Mouse (Mus musculus): ENCODE measurements around the gene Dhx32. TPM values are rescaled to one million over a fixed set of nuclear protein-coding genes. Genes with fewer than 3 reads are reported as not detected.

The Dhx32 gene
- polyA plus RNA-seq, 1 experiment, result not detected

DNA sequence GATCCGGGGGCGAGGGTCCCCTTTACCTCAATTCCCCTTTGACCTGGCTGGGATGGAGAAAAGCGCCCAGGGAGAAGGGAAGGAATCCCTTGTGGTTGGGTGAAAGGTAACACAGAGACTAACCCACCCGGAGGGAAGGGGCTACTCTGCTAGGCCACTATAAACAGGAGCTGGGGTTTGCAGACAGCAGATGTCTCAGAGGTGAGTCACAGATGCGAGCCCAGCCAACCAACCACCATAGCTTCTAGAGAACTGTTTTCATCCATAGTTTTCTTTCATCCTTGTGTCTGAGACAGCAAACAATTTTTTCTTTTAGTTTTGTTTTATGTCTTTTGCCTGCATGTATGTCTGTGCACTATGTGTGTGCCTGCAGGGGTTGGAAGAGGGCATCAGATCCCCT, 17.4 kb upstream of the Dhx32 start:
- Histone ChIP-seq H3K4me1 (ENCODE audit: control insufficient read depth, insufficient read depth, low read length) (no peaks in the 10 kb centered on the region), H3K27ac (ENCODE audit: insufficient read depth, low read depth, low read length) (no peak overlapping the region), H3K4me3 (ENCODE audit: insufficient read depth, low read depth, low read length) (no peak overlapping the region)
- TF ChIP-seq CTCF (IDR thresholded peaks at IDR 0.05; ENCODE audit: insufficient read depth, low read depth, low read length) (no peak), POLR2A (IDR thresholded peaks at IDR 0.05; ENCODE audit: insufficient read depth, low read depth, low read length) (no peak)
- 86% methylated on average over 5 of the region's 5 CpGs for WGBS

DNA sequence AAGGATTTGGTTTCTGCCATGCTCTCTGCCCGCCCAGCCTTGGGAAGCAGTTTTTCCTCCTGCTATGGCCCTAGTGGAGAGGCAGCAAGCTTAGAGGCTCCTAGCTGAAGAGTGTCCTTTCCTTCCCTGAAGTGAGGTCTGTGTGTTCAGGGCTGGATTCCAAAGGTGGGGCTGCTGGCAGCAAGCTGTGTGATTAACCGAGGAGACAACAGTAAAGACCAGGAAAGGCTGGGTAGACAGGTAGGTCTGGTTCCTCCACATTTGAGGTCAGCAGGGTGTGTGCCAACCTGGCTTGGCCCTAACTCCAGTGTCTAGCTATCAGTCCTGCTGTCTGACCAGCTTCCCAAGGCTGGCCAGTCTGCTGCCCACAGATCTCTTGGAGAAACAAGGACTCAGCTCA, 12.2 kb upstream of the Dhx32 start:
- Histone ChIP-seq H3K4me1 (ENCODE audit: control insufficient read depth, insufficient read depth, low read length) (peaks cover 19% of the 10 kb centered on the region), H3K27ac (ENCODE audit: insufficient read depth, low read depth, low read length) (no peak overlapping the region), H3K4me3 (ENCODE audit: insufficient read depth, low read depth, low read length) (no peak overlapping the region)
- 97% methylated on average over 2 of the region's 2 CpGs for WGBS
- TF ChIP-seq POLR2A (IDR thresholded peaks at IDR 0.05; ENCODE audit: insufficient read depth, low read depth, low read length), result no peak
- no peak for TF ChIP-seq CTCF (IDR thresholded peaks at IDR 0.05; ENCODE audit: insufficient read depth, low read depth, low read length)

DNA sequence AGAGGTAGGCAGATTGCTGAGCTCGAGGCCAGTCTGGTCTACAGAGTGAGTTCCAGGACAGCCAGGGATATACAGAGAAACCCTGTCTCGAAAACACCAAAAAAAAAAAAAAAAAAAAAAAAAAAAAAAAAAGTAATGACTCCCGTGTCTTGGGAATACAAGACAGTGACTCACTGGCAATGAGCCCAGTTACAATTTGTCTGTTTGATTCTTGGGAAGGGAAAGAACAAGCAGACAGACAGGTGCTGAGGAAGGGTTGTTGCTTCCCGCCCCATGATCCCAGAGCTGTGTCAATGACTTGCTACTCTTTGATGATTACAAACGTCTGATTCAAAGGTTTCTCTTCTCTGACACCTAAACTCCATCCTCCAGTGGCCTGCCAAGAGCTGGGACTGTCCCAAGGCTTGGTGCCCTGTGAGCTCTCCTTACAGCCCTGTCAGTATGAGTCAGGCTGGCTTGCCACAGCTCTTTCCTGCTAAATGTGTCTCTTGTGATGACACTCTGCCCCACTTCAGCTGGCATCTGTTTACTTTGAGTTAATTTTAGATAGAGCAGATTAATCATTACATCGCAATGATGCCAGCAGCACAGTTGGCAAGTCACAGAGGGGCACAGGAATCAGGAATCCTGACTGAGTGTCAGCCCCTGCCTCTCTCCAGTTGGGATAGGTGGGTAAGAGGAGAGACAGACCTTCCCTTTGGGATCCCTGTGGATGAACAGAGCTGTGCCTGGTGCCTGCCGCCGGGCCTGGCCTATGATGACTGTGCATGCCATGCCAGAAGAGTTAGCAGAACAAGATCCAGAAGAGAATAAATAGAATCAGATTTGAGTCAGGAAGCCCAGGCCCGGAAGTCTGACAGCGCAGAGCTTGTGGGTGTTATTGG, 11.0 kb upstream of the Dhx32 start:
- H3K4me3 ChIP-seq (ENCODE audit: insufficient read depth, low read depth, low read length), result no peak overlapping the region
- WGBS, result 30% methylated on average over 10 of the region's 10 CpGs
- H3K4me1 ChIP-seq (ENCODE audit: control insufficient read depth, insufficient read depth, low read length), result peaks cover 19% of the 10 kb centered on the region
- TF ChIP-seq POLR2A (IDR thresholded peaks at IDR 0.05; ENCODE audit: insufficient read depth, low read depth, low read length) (no peak), CTCF (IDR thresholded peaks at IDR 0.05; ENCODE audit: insufficient read depth, low read depth, low read length) (no peak)
- peak overlapping the region; percentile 92 for H3K27ac ChIP-seq (ENCODE audit: insufficient read depth, low read depth, low read length)

DNA sequence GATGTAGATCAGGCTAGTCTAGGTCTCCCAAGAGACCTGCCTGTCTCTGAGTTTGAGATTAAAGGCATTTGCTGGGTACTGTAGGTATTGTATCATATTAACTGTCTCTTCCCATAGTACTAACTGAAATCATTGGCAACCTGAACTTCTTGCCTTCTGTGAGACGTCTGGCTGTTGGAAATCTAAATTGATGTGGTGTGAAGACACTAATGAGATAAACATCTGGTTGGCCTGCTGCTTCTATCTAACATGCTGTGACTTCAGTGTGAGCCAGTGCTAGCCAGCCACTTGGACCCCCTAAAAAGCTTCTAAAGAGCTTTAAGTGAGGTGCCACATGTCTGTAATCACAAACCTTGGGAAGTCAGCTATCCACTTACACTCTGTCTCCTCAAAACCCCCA, 10.2 kb upstream of the Dhx32 start:
- Histone ChIP-seq H3K27ac (ENCODE audit: insufficient read depth, low read depth, low read length) (no peak overlapping the region), H3K4me3 (ENCODE audit: insufficient read depth, low read depth, low read length) (no peak overlapping the region), H3K4me1 (ENCODE audit: control insufficient read depth, insufficient read depth, low read length) (peaks cover 19% of the 10 kb centered on the region)
- no peak for TF ChIP-seq CTCF (IDR thresholded peaks at IDR 0.05; ENCODE audit: insufficient read depth, low read depth, low read length)
- no peak for TF ChIP-seq POLR2A (IDR thresholded peaks at IDR 0.05; ENCODE audit: insufficient read depth, low read depth, low read length)
- WGBS, result 44% methylated on average over 1 of the region's 1 CpGs

DNA sequence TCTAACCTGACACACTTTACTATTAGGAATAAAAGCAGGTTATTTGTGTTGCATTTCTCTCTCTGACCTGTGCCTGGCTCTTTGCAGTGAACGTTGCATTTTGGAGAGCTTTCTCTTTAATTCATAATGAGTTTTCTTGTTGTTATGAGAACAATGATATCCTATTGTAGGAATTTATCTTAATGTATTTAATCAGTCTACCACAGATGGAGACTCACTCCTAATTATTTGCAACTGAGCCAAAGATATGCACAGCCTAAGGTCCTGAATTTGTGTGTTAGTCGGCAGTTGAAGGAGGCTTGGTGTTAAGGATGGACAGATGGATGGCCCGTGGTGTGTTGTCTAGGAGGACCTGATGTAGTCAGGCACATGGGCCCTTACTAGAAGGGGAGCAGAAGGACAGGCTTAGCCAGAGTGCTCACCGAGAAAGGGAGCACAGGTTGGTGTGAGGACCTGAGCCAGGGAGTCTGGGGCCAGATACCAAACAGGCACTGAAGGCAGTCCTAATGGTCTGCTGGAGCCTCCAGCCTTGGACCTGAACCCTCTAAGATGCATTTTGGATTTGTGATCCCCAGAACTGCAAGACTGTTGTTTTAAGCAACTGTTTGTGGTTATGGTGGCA, 8.2 kb upstream of the Dhx32 start:
- WGBS, result 88% methylated on average over 4 of the region's 4 CpGs
- TF ChIP-seq CTCF (IDR thresholded peaks at IDR 0.05; ENCODE audit: insufficient read depth, low read depth, low read length) (no peak), POLR2A (IDR thresholded peaks at IDR 0.05; ENCODE audit: insufficient read depth, low read depth, low read length) (no peak)
- H3K27ac ChIP-seq (ENCODE audit: insufficient read depth, low read depth, low read length), result no peak overlapping the region
- H3K4me3 ChIP-seq (ENCODE audit: insufficient read depth, low read depth, low read length), result no peak overlapping the region
- peaks cover 19% of the 10 kb centered on the region for H3K4me1 ChIP-seq (ENCODE audit: control insufficient read depth, insufficient read depth, low read length)

GRCm38 (mm10) chr7:133790171-133790570, 7.6 kb upstream of the Dhx32 start:
- WGBS, result 90% methylated on average over 4 of the region's 4 CpGs
- TF ChIP-seq CTCF (IDR thresholded peaks at IDR 0.05; ENCODE audit: insufficient read depth, low read depth, low read length), result no peak
- TF ChIP-seq POLR2A (IDR thresholded peaks at IDR 0.05; ENCODE audit: insufficient read depth, low read depth, low read length), result no peak
- H3K4me1 ChIP-seq (ENCODE audit: control insufficient read depth, insufficient read depth, low read length), result peaks cover 19% of the 10 kb centered on the region

GRCm38 (mm10) chr7:133788147-133788546, 5.6 kb upstream of the Dhx32 start:
- 84% methylated on average over 3 of the region's 3 CpGs for WGBS
- Histone ChIP-seq H3K27ac (ENCODE audit: insufficient read depth, low read depth, low read length) (no peak overlapping the region), H3K4me1 (ENCODE audit: control insufficient read depth, insufficient read depth, low read length) (peaks cover 4% of the 10 kb centered on the region; the same call in 1 of the 2 replicates), H3K4me3 (ENCODE audit: insufficient read depth, low read depth, low read length) (no peak overlapping the region)
- TF ChIP-seq POLR2A (IDR thresholded peaks at IDR 0.05; ENCODE audit: insufficient read depth, low read depth, low read length) (no peak), CTCF (IDR thresholded peaks at IDR 0.05; ENCODE audit: insufficient read depth, low read depth, low read length) (no peak)

More at GRCm38 (mm10) chr7:133790171-133790570, 7.6 kb upstream of the Dhx32 start:
- no peak overlapping the region for H3K27ac ChIP-seq (ENCODE audit: insufficient read depth, low read depth, low read length)
- H3K4me3 ChIP-seq (ENCODE audit: insufficient read depth, low read depth, low read length), result no peak overlapping the region

DNA sequence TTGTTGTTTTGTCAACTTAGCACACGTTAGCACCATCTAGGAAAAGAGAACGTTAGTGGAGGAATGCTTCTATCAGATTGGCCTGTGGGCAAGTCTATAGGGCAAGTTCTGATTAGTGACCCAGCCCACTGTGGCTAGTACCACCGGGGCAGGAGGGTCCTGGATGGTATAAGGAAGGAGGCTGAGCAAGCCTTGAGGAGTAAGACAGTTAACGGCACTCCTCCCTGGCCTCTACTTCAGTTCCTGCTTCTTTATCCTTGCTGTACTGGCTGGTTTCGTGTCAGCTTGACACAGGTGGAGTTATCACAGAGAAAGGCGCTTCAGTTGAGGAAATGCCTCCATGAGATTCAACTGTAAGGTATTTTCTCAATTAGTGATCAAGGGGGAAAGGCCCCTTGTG, 5.0 kb upstream of the Dhx32 start:
- no peak for TF ChIP-seq POLR2A (IDR thresholded peaks at IDR 0.05; ENCODE audit: insufficient read depth, low read depth, low read length)
- TF ChIP-seq CTCF (IDR thresholded peaks at IDR 0.05; ENCODE audit: insufficient read depth, low read depth, low read length), result no peak
- Histone ChIP-seq H3K27ac (ENCODE audit: insufficient read depth, low read depth, low read length) (no peak overlapping the region), H3K4me3 (ENCODE audit: insufficient read depth, low read depth, low read length) (no peak overlapping the region), H3K4me1 (ENCODE audit: control insufficient read depth, insufficient read depth, low read length) (peaks cover 8% of the 10 kb centered on the region)
- WGBS, result 92% methylated on average over 6 of the region's 6 CpGs

DNA sequence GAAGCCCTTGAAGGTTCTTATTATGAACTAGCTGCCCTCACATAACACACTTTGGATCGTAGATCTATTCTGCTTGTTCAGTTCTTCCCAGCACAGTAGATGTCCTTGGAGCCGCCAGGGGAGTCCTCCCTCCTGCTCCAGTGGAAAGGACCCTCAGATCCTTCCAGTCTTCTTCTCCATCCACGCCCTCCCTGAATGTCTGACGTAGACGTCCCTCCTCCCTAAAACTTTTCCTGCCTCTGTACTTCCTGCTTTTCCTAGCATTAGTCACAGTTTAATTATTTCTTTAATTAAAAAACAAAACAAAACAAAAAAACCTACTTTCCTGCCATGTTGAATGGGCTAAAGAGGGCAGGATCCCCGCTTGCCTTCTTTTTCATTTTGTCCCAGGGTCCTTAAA, 535 bp downstream of the Dhx32 start:
- H3K4me1 ChIP-seq (ENCODE audit: control insufficient read depth, insufficient read depth, low read length), result peaks cover 6% of the 10 kb centered on the region
- 65% methylated on average over 6 of the region's 6 CpGs for WGBS
- no peak overlapping the region for H3K4me3 ChIP-seq (ENCODE audit: insufficient read depth, low read depth, low read length)
- TF ChIP-seq POLR2A (IDR thresholded peaks at IDR 0.05; ENCODE audit: insufficient read depth, low read depth, low read length) (no peak), CTCF (IDR thresholded peaks at IDR 0.05; ENCODE audit: insufficient read depth, low read depth, low read length) (no peak)
- no peak overlapping the region for H3K27ac ChIP-seq (ENCODE audit: insufficient read depth, low read depth, low read length)
